Mouse (Mus musculus) adrenal gland, adult 10 weeks (tissue): ENCODE measurements around the gene Tec. TPM values are rescaled to one million over a fixed set of nuclear protein-coding genes. Genes with fewer than 3 reads are reported as not detected.

Experiments used
- polyA plus RNA-seq: library from polyadenylated mRNA; stranded (reverse); fragments of 350-450 nt; fragmentation: Illumina TruSeq; extraction: RNeasy Lipid Tissue Mini Kit (QIAGEN cat#74804); gene quantifications from one replicate; pipeline ENCODE4 v1.2.3, GENCODE M21; 2014; ENCODE audit warnings: low read depth, low replicate concordance

Tec gene
- polyA plus RNA-seq: 4.4 TPM

GRCm38 (mm10) chr5:72868091-72868875, at the start of gene Tec:
Gene Tec, minus strand, starts transcription at chr5:72868483.

DNA sequence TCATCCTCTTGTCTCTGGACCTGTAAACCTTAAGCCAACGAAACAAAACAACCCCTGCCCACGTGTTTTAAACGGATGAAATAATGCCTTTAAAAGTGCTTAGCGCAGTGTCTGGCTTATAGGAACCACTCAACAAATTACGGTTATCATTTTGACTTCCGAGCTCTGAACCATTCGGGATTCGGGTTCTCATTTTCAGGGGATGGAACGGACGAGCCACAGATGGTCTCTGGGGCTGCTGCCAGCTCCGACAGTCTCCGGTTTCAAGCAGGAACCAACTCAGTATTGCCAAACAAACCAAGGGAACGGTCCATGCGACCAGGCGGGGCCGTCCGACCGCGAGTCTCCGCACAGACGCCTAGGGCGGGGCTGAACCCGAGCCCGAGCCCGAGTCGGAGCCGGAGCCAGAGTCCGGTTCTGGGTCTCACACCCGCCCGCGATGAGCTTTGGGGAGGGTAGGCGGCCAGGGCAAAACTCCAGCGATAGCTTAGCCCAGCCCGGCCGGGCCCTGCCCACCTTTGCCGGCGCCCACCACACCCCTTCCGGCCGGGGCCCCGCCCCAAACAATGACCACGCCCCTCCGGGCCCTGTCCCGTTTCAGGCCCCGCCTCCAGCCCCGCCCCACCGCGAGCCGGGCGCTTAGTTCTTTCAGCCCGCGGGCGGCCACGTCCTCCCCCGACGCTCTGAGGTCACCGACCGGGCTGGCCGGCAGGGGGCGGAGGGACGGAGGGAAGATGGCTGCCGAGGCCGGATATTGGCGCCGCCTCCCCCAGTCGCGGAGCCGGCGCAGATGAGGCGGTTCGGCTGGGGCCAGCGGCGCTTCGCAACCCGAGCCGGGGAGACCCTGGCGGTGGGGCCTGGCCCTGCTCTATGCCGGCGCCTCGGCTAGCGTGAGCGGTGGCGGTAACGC, 45.6 kb upstream of the Tec start, which contains the start of gene Slain2:
Gene Slain2 (plus strand): TSS at position 657 of the 910 bp plus-strand sequence.

GRCm38 (mm10) chr5:72752585-72752984, 115.7 kb downstream of the Tec start, which contains the start of gene Txk:
Gene Txk, minus strand, starts transcription at chr5:72752777.

Other genes starting within 250 kb of the Tec start
- gene Cnga1, start 224.2 kb downstream of the Tec start, polyA plus RNA-seq: not detected
- gene Nipal1, start 220.7 kb downstream of the Tec start, polyA plus RNA-seq: 3.4 TPM
- gene Txk, start 115.7 kb downstream of the Tec start, polyA plus RNA-seq: 0.35 TPM
- gene Slain2, start 45.8 kb upstream of the Tec start, polyA plus RNA-seq: 142 TPM
- not detected for gene Gm10135, start 106.2 kb upstream of the Tec start, polyA plus RNA-seq
- gene Slc10a4, start 138.4 kb upstream of the Tec start, polyA plus RNA-seq: 19.0 TPM